Mouse (Mus musculus): ENCODE data around the gene Parva. TPM values are rescaled to one million over a fixed set of nuclear protein-coding genes. Genes with fewer than 3 reads are reported as not detected.

The Parva gene
- polyA plus RNA-seq, 1 experiment from 2014 or later: 80.2 TPM

DNA sequence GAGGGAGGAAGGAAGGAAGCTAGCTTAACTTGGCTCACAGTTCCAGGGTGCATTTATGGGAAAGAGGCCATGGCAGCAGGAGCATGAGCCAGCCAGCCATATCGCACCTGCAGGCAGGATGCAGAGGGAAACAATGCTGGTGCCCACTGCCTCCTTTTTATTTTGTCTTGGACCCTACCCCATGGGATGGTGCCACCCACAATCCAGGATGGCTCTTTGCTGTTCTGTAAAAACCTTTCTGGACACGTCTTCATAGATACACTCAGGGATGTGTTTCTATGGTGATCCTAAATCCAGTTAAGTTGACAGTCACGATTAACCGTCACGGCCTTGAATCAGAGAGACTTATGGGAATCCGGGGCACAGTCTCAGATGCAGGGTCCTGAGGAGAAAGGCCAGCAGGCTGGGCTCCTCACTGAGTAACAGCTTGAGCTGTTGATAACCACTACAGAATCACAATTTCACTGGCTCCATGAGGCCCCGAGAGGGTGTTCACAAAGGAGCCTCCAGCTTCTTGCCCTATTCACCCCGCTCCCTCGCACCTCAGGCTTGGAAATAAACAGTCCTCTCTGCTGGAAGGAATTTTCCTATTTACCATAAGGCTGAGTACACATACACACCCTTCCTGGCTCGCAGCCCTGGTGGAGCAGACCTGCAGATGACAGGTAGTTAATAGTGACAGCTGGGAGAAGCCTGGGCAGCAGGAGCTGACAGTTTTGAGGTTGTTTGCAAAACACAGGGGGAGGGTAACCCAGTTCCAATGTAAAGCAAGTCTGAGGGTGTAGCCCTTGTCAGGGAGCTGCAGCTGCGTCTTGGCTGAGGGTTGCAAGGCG lies 17.1 kb downstream of the Parva start:
- peak; percentile 66 for DNase-seq (ENCODE audit: low spot score)
- Histone ChIP-seq H3K9ac (ENCODE audit: low read depth, low read length) (no peak overlapping the region), H3K4me3 (replicated peaks; ENCODE audit: low read depth, low read length) (no peak overlapping the region), H3K27me3 (ENCODE audit: insufficient read depth, low read length) (no peaks in the 10 kb centered on the region), H3K9me3 (replicated peaks; ENCODE audit: low read length) (no peaks in the 10 kb centered on the region), H3K36me3 (ENCODE audit: insufficient read depth, low read length) (no peaks in the 10 kb centered on the region), H3K27ac (peak overlapping the region; percentile 31; the same call in 1 of the 2 replicates), H3K4me2 (ENCODE audit: low read length) (0 out of 2 replicates have a peak overlapping the region, but pooled peaks have one; percentile 1), H3K4me1 (replicated peaks; ENCODE audit: insufficient read depth, low read length) (peaks cover 25% of the 10 kb centered on the region)
- TF ChIP-seq CTCF (IDR thresholded peaks at IDR 0.05; ENCODE audit: low read depth): no peak
- WGBS: 35% methylated on average over 12 of the region's 12 CpGs
- peak; percentile 64; the same call in 1 of the 2 replicates for ATAC-seq (replicated peaks; ENCODE audit: low FRiP score, low read depth)

DNA sequence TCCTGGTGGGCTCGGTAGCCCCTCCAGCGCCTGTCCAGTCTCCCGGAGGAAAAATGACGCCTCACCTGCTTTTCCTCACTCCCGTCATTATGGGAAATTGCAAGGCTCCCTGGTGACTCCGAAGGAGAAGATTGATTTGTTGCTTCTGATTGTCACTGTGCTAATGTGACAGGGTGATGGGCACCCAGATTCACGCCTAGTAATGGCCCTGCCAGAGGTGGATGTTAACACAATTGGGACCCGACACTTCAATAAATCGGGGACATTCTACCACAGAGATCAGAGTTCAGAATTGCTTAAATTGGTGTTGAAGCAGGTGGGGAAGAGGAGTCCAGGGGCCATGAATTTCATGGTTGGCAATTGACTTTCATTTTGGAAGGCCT lies 17.7 kb downstream of the Parva start:
- Histone ChIP-seq H3K27me3 (ENCODE audit: insufficient read depth, low read length) (no peaks in the 10 kb centered on the region), H3K4me1 (replicated peaks; ENCODE audit: insufficient read depth, low read length) (peaks cover 25% of the 10 kb centered on the region), H3K27ac (no peak overlapping the region), H3K9ac (ENCODE audit: low read depth, low read length) (no peak overlapping the region), H3K9me3 (replicated peaks; ENCODE audit: low read length) (no peaks in the 10 kb centered on the region), H3K36me3 (ENCODE audit: insufficient read depth, low read length) (no peaks in the 10 kb centered on the region), H3K4me3 (replicated peaks; ENCODE audit: low read depth, low read length) (no peak overlapping the region), H3K4me2 (ENCODE audit: low read length) (0 out of 2 replicates have a peak overlapping the region, but pooled peaks have one; percentile 1)
- DNase-seq (ENCODE audit: low spot score): no peak
- ATAC-seq (replicated peaks; ENCODE audit: low FRiP score, low read depth): no peak
- TF ChIP-seq CTCF (IDR thresholded peaks at IDR 0.05; ENCODE audit: low read depth): no peak
- 24% methylated on average over 9 of the region's 9 CpGs for WGBS

DNA sequence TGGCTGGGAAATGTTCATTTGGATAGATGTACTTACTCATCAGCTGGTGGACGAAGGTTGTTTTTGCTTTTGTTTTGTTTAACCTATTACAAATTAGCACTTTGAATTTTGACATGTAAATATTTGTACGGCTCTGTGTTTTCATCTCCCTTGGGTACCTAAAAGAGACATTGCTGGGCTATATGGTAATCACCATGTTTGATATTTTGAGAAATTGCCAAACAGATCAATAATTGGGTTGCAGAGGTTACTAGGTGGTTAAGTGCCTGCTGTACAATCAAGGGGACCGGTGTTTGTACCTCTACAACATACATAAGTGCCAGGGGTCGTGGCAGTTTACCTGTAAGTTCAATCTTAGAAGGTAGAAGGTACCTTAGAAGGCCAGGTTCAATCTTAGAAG lies 19.2 kb downstream of the Parva start:
- H3K36me3 ChIP-seq (ENCODE audit: insufficient read depth, low read length): no peaks in the 10 kb centered on the region
- TF ChIP-seq CTCF (IDR thresholded peaks at IDR 0.05; ENCODE audit: low read depth): no peak
- no peaks in the 10 kb centered on the region for H3K9me3 ChIP-seq (replicated peaks; ENCODE audit: low read length)
- H3K27me3 ChIP-seq (ENCODE audit: insufficient read depth, low read length): no peaks in the 10 kb centered on the region
- no peak overlapping the region for H3K27ac ChIP-seq
- no peak overlapping the region for H3K4me2 ChIP-seq (ENCODE audit: low read length)
- H3K9ac ChIP-seq (ENCODE audit: low read depth, low read length): no peak overlapping the region
- ATAC-seq (replicated peaks; ENCODE audit: low FRiP score, low read depth) (no peak), DNase-seq (ENCODE audit: low spot score) (no peak)
- H3K4me3 ChIP-seq (replicated peaks; ENCODE audit: low read depth, low read length): no peak overlapping the region
- H3K4me1 ChIP-seq (replicated peaks; ENCODE audit: insufficient read depth, low read length): peaks cover 25% of the 10 kb centered on the region
- WGBS: 96% methylated on average over 4 of the region's 4 CpGs

DNA sequence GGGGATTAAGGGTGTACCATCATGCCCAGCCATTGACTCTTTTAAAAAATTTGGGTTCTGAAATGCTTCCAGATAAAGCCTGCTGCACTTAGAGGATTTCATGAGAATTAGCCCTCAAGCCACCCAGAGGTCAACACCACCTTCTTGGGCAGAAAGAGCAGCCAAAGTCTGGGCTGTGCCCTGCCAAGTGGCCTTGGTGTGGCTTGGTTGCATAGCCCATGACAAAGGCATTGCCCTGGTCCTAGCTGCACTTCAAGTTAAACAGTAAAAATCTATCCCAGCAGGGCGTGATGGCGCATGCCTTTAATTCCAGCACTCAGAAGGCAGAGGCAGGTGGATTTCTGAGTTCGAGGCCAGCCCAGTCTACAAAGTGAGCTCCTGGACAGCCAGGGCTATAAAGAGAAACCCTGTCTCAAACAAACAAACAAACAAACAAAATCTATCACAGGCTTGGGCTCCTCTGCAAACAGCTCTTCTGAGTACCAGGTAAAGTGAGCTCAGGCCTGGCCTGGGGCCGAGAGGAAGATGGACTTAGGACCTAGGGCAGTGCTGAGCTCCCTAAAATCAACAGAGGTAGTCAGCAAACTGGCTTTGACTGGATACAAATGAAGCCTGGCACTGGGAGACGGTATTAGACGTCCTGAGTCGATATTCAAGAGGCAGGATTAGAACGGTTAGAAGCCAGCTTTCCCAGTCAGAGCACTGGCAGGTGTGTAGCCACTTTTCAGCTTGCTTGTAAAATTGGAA lies 22.8 kb downstream of the Parva start:
- Histone ChIP-seq H3K27ac (no peak overlapping the region), H3K9ac (ENCODE audit: low read depth, low read length) (no peak overlapping the region), H3K36me3 (ENCODE audit: insufficient read depth, low read length) (no peaks in the 10 kb centered on the region), H3K4me2 (ENCODE audit: low read length) (no peak overlapping the region), H3K9me3 (replicated peaks; ENCODE audit: low read length) (no peaks in the 10 kb centered on the region), H3K4me1 (replicated peaks; ENCODE audit: insufficient read depth, low read length) (peaks cover 6% of the 10 kb centered on the region; the same call in 1 of the 2 replicates), H3K27me3 (ENCODE audit: insufficient read depth, low read length) (no peaks in the 10 kb centered on the region), H3K4me3 (replicated peaks; ENCODE audit: low read depth, low read length) (no peak overlapping the region)
- 89% methylated on average over 8 of the region's 8 CpGs for WGBS
- DNase-seq (ENCODE audit: low spot score) (no peak), ATAC-seq (replicated peaks; ENCODE audit: low FRiP score, low read depth) (no peak)
- no peak for TF ChIP-seq CTCF (IDR thresholded peaks at IDR 0.05; ENCODE audit: low read depth)

DNA sequence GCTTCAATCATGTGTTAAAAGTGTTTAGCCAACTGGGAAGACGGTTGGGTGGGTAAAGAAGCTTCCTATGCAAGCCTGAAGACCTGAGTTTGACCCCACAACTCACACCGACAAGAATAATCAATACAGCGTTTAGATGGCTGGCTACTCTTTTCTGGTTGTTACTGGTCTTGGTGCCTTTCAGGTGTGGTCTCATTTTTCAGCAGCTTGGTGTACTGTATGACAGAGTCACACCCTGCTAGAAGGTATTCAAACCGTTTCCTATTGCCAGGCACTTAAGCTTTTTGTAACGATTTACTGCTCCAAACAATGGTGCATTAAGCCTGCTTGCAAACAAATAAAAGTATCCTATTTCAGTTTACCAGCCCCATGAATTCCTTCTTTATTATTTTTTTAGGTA lies 25.2 kb downstream of the Parva start:
- DNase-seq (ENCODE audit: low spot score) (no peak), ATAC-seq (replicated peaks; ENCODE audit: low FRiP score, low read depth) (no peak)
- Histone ChIP-seq H3K4me2 (ENCODE audit: low read length) (no peak overlapping the region), H3K27me3 (ENCODE audit: insufficient read depth, low read length) (no peaks in the 10 kb centered on the region), H3K27ac (no peak overlapping the region), H3K4me1 (replicated peaks; ENCODE audit: insufficient read depth, low read length) (peaks cover 10% of the 10 kb centered on the region), H3K9me3 (replicated peaks; ENCODE audit: low read length) (no peaks in the 10 kb centered on the region), H3K9ac (ENCODE audit: low read depth, low read length) (no peak overlapping the region), H3K36me3 (ENCODE audit: insufficient read depth, low read length) (no peaks in the 10 kb centered on the region), H3K4me3 (replicated peaks; ENCODE audit: low read depth, low read length) (no peak overlapping the region)
- no peak for TF ChIP-seq CTCF (IDR thresholded peaks at IDR 0.05; ENCODE audit: low read depth)
- WGBS: 39% methylated on average over 5 of the region's 5 CpGs

DNA sequence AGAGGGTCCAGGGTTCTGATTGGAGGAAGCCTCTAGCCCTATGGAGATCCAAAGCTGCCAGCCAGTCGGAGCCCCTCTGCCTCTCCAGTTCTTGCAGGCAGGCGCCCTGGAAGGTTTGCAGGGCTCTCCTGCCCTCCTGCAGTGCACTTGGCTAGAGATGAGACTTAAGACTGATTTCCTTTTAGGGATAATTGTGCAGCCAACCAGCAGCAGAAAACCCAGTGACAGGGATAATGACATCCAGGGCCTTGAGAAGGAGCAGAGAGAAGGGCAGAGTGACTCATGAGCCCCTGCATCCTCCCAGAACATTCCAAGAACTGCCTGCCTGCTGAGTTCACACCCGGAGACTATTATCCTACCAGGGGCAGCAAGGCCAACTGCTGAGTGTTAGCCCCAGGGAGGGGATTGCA lies 26.5 kb downstream of the Parva start:
- Histone ChIP-seq H3K27ac (peak overlapping the region; percentile 52), H3K27me3 (ENCODE audit: insufficient read depth, low read length) (no peaks in the 10 kb centered on the region), H3K4me3 (replicated peaks; ENCODE audit: low read depth, low read length) (no peak overlapping the region), H3K36me3 (ENCODE audit: insufficient read depth, low read length) (no peaks in the 10 kb centered on the region), H3K4me2 (ENCODE audit: low read length) (no peak overlapping the region), H3K9me3 (replicated peaks; ENCODE audit: low read length) (no peaks in the 10 kb centered on the region), H3K9ac (ENCODE audit: low read depth, low read length) (no peak overlapping the region), H3K4me1 (replicated peaks; ENCODE audit: insufficient read depth, low read length) (peaks cover 15% of the 10 kb centered on the region)
- DNase-seq (ENCODE audit: low spot score) (peak; percentile 64), ATAC-seq (replicated peaks; ENCODE audit: low FRiP score, low read depth) (no peak)
- TF ChIP-seq CTCF (IDR thresholded peaks at IDR 0.05; ENCODE audit: low read depth): no peak
- WGBS: 27% methylated on average over 3 of the region's 3 CpGs

Data from kidney, postnatal 0 days (tissue).